Mouse (Mus musculus) gastrocnemius, postnatal 36 days (tissue): ENCODE measurements around the gene Ifitm3. TPM values are rescaled to one million over a fixed set of nuclear protein-coding genes. Genes with fewer than 3 reads are reported as not detected.
"Not testable (repeated sequence)": the region's sequence is repeated elsewhere in the genome, so short reads cannot be mapped to it uniquely, and the experiment has no call there.

ENCODE experiments used
- DNase-seq, 2 experiments: peaks; one replicate each; pipeline ENCODE4 v3.0.0; 2022
- intact Hi-C: fragments of 180-260 bp; cut with DNase I; formaldehyde crosslinking; loops from one replicate; pipeline ENCODE4 v1.15.1; 2025
- total RNA-seq, 2 experiments: library from RNA; stranded (reverse); gene quantifications; 2 replicates each; pipeline ENCODE4 v1.2.3; 2021

Ifitm3 gene
- total RNA-seq, 2 experiments from 2014 or later, result 30.2 to 45.6 TPM

GRCm38 (mm10) chr7:141006914-141007313 is 3.7 kb downstream of the Ifitm3 start:
- intact Hi-C loops, result loop anchor here (5.0 kb wide), 1 partner anchor 100 kb away; no protein-coding TSS in a partner anchor

DNA sequence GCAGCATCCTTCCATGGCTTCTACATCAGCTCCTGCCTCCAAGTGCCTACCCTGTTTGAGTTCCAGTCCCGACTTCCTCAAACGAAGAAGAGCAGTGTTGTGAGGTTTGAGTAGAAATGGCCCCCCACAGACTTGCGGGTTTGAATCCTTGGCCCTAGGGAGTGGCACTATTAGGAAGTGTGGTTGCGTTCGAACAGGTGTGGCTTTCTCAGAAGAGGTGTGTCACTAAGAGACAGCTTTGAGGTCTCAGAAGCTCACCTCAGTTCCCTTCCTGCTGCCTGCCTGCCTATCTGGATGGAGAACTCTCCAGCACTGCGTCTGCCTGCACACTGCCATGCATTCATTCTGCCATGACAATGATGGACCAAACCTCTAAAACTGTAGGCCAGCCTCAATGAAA is 4.1 kb downstream of the Ifitm3 start:
- no peak for DNase-seq
- intact Hi-C loops, result loop anchor here (5.0 kb wide), 1 partner anchor 99 kb away; no protein-coding TSS in a partner anchor

More at GRCm38 (mm10) chr7:141006914-141007313, 3.7 kb downstream of the Ifitm3 start:
- no peak for DNase-seq

- intact Hi-C loops, result no loop called here
- no peak for DNase-seq
These were observed 7.1 kb downstream of the Ifitm3 start for GRCm38 (mm10) chr7:141003248-141004010.

DNA sequence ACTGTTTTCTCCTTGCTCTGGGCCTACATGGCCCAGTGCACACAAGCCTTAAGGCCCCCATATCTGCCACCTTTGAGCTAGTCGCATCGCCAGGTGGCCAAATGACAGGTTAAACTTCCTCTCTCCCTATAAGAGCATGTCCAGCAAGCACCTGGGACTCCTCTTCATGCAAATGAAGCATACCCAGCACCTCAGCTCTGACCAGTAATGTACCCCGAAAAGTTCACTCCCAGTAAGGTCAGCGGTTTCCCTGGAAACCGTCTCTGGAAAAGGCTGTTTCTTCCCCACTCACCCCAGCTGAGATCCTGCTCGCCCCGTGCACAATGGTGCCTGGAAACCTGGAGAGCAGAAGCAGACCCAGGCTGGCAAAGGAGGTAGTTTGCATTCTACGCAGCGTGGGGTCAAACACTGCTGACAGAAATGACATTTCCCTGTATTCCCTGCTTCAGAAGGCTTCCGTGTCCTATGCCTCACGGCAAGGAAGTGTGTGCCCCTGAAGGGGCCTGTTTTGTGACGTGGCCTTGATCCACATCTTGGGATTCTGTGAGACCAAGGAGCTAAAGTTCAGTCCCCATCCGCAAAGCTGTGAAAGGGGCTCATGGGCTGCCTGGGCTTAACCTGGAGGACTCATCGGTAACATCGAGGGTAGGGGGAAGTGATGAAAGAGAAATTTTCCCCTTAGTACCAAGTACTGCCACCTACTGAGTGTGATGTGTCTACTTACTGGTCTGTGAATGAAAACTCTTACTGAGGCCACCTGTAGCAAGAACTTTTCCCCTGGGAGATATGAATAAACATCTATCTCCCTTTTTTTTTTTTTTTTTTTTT is 9.5 kb downstream of the Ifitm3 start:
- no peak for DNase-seq
- intact Hi-C loops, result no loop called here

DNA sequence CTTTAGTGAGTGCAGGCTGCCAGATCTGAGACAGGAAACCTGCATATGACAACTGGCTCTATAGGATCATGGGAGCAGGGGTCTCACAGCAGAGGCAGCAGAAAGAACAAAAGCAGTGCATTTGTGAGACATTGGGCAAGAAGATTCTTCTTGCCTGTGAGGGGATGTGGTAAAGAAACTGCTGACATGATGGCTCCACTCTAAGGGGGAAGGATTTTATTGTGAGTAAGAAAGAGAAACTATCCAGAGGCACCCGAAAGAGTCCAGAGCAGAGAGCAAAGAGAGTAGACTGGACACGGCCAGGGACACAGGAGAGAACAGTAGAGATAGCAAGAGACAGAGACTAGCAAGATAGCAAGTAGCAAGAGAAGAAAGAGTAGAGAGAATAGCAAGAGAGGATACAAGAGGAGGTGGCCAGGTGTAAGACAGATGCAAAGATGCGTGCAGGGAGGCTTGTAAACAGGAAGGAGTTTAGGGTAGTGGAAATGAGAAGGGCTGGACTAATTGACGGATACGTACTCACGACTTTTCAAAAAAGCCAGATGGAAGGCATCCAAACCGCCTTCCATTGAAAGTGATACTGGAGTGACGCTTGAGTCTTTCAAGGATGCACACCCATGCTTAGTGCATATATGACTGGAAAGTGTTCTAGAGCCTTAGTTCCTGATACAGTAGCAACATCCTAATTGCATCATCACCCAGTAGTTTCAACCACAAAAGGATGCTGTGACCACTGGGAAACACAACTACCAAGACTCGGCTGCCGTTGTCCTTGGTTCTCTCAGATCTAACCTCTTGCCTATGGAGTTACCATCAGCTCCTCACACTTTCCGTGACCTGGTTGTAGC is 11.5 kb downstream of the Ifitm3 start:
- DNase-seq, result no peak
- intact Hi-C loops, result no loop called here

GRCm38 (mm10) chr7:140997817-140998216 is 12.8 kb downstream of the Ifitm3 start:
- intact Hi-C loops, result no loop called here

GRCm38 (mm10) chr7:140991117-140991689 is 19.4 kb downstream of the Ifitm3 start:
- intact Hi-C loops, result no loop called here
- DNase-seq, result no peak

More at GRCm38 (mm10) chr7:140997817-140998216, 12.8 kb downstream of the Ifitm3 start:
- DNase-seq, result no peak

- intact Hi-C loops, result no loop called here
- no peak for DNase-seq
These were observed 19.9 kb downstream of the Ifitm3 start for GRCm38 (mm10) chr7:140990622-140991021.

- intact Hi-C loops, result no loop called here
- no peak for DNase-seq
These were observed 20.4 kb downstream of the Ifitm3 start for GRCm38 (mm10) chr7:140990185-140990584.

DNA sequence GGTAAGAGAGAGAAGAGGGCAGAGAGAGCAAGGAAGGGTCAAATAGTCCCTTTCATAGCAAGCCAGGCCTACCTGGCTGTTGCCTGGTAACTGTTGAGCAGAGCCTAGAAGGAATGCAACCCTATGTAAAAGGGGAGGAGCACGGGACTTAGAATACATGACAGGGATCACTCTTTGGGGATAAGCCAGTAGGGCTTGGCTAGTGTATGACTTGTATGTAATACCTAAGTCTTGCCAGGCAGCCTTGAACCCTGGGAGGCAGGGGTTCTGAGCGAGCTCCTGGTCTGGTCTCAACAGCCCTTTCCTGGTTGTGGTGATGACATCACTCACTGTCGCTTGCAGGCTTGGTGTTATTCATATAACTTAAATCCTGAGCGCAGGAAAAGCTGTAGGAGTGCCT is 21.5 kb downstream of the Ifitm3 start:
- no peak for DNase-seq

DNA sequence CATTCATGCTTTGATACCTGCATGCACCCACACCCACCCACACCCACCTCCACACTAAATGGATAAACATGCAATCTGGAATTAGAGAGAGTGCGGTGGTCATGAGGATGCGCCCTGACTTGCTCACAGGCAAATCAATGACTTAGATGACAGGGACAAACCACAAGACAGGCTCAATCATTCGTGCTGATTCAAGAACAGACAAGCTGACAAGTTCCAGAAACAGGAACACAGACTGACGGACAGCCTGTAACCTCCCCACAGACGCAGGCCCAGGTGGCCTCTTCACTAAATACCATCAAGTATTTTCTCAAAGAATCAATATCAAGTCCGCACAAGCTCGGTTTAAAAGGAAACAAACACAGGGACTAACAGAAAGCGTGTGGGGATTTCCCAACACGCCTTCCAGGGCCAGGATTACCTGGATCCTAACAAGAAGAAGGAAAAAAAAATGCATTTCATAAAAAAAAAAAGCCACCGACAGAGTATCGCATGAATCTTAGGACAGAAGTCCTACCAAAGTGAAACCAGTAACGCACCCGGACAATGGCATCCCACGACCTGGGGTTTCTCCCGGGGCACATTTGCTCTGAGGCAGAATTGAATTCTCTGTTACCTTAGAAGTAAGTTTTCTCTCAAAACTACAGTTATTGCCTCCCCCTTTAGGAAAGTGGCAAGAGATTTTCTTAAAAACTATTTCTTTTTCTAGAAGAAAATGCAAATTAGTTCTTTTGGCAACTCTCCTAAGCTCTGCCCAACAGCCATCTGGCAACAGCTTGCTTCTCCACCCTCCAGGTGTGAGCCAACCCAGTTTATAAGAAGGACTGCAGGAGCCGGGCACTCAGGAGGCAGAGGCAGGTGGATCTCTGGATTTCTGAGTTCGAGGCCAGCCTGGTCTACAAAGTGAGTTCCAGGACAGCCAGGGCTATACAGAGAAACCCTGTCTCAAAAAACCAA is 23.1 kb downstream of the Ifitm3 start:
- no peak for DNase-seq
- intact Hi-C loops, result no loop called here

More for the DNA sequence above, 21.5 kb downstream of the Ifitm3 start:
- intact Hi-C loops, result no loop called here

GRCm38 (mm10) chr7:140982971-140983370 is 27.6 kb downstream of the Ifitm3 start:
- intact Hi-C loops, result no loop called here
- no peak for DNase-seq

DNA sequence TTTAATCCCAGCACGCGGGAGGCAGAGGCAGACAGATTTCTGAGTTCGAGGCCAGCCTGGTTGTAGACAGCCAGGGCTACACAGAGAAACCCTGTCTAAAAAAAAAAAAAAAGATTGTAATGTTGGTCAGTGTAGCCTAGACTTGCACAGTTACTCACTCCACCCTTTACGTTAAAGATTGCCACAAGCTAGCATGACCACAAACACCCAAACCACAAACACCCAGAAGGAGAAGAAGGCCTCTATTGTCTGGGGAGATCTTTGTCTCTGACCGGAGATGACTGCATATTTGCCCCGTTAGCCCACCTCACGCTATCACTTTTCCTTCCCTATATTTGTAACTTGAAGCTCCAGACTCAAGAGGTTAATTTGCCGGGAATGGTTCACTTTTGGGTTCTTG is 28.9 kb downstream of the Ifitm3 start:
- intact Hi-C loops, result no loop called here
- DNase-seq, result no peak

DNA sequence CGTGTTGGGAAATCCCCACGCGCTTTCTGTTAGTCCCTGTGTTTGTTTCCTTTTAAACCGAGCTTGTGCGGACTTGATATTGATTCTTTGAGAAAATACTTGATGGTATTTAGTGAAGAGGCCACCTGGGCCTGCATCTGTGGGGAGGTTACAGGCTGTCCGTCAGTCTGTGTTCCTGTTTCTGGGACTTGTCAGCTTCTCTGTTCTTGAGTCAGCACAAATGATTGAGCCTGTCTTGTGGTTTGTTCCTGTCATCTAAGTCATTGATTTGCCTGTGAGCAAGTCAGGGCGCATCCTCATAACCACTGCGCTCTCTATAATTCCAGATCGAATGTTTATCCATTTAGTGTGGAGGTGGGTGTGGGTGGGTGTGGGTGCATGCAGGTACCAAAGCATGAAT is 33.9 kb downstream of the Ifitm3 start:
- intact Hi-C loops, DNase-seq: not testable (repeated sequence)

DNA sequence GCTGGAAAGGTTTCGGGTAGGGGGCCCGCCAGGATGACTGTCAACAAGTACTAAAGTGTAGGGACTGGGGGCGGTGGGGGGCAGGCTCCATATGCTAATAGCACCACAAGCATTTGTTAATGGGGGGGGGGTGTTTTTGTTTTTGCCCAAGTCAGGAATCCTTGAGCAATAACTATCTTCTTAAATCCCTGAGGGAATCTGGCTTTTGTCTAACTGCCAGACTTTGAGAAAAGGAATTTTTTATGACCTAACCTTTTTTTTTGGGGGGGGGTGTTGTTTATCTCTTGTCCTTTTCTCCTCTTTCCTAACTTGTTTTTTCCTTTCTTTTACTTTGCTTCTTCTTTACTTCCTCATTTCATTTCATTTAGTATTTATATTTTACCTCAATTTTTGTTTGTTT is 35.1 kb downstream of the Ifitm3 start:
- DNase-seq, result no peak
- intact Hi-C loops, result no loop called here

DNA sequence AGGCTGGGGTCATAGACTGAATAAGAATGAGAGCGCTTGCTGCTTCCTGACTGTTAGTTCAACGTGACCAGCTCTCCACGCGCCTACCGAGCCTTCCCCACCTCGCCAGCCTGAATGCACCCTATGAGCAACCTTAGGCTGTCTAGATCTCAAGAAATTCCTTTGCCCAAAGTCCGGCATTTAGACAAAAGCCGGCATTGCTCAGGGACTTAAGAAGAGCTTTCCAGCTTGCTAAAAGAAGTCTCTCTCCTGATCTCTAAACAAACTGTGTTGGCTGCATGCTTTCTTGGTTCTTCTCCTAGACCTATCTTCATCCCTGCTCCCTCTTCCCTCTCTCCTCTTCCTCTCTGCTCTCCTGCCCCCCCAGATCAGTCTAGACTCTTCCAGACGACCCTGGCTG is 35.6 kb downstream of the Ifitm3 start:
- DNase-seq, result no peak
- intact Hi-C loops, result no loop called here

- intact Hi-C loops, result no loop called here
- DNase-seq, result no peak
These were observed 37.0 kb downstream of the Ifitm3 start for GRCm38 (mm10) chr7:140973396-140974165.

DNA sequence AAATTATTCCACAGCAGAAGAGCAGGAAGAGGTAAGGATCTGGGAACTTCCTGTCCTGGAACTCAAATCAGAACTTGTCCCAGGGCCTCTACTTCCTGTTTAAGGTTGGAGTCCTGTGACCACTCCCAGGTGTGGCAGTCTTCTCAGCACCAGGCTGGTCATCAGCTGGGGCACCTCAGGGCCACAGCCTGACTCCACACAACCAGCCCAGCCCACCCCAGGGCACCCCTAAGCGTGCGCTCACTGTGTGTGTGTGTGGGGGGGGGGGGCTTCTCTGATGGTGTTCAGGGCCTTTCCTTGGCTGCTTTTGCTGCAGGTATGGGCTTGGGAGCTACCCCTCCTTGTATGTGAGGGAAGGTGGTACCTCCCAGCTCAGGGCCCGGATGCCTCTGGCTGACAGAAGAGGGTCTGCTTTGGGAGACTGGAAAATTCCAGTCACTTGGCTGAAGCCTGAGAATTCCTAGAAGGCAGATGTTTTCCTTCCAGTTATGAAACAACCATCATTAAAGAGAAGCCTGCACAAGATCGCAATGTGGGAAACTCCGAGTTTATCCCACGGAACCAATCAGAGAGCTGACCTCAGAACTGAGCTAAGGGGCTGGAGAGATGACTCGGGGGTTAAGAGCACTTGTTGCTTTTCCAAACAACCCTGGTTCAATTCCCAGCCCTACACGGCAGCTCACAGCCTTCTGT is 38.9 kb downstream of the Ifitm3 start:
- intact Hi-C loops, result no loop called here
- no peak for DNase-seq
